23 mouse cellular contexts compared by ENCODE assay signal in genomic region chr9:21484065-21484464, GRCm38 (mm10). TPM values are rescaled to one million over a fixed set of nuclear protein-coding genes. Genes with fewer than 3 reads are reported as not detected.
A peak's percentile ranks its signal among the peaks of the same experiment; 100 is the strongest.
DNase-seq lines count a peak whose midpoint lies in the region; ATAC-seq and TF ChIP-seq lines count a peak whose summit lies in the region.
"Had no signal": no experiment of that assay in that cellular context is flagged by ENCODE, and none has a peak within 500 bp of the region (broad histone marks: within the 10 kb centered on the region; RNA-seq: fewer than 3 reads in every experiment).

No protein-coding gene starts in this region.

- ATAC-seq in hindbrain, embryonic 16.5 days, result peak; percentile 52; the same call in 1 of the 2 replicates
- 0 out of 2 replicates have a peak, but pooled peaks have one; percentile 22 for ATAC-seq in neural tube, embryonic 13.5 days (ENCODE audit: low read depth)
- no peak for ATAC-seq in neural tube, embryonic 15.5 days (ENCODE audit: low FRiP score)
- ATAC-seq: activated CD4-positive, CD25-positive, alpha-beta regulatory T cell, adult 4 months; intestine, postnatal 0 days; midbrain, embryonic 15.5 days had no signal

- TF ChIP-seq CTCF in left cerebral cortex, adult 2 months (IDR thresholded peaks at IDR 0.05), result no peak

- H3K9ac ChIP-seq in hindbrain, embryonic 16.5 days (ENCODE audit: low read depth, low read length), result no peak overlapping the region
- no peak overlapping the region for H3K9ac ChIP-seq in neural tube, embryonic 13.5 days
- no peak overlapping the region for H3K9ac ChIP-seq in neural tube, embryonic 15.5 days (replicated peaks)
- H3K9ac ChIP-seq: limb, embryonic 15.5 days; liver, embryonic 14.5 days; lung, embryonic 14.5 days; midbrain, embryonic 15.5 days had no signal

- H3K4me3 ChIP-seq in hindbrain, embryonic 16.5 days (ENCODE audit: low read length), result no peak overlapping the region
- no peak overlapping the region for H3K4me3 ChIP-seq in hindbrain, embryonic 10.5 days
- no peak overlapping the region for H3K4me3 ChIP-seq in neural tube, embryonic 13.5 days
- H3K4me3 ChIP-seq in neural tube, embryonic 15.5 days (replicated peaks), result no peak overlapping the region
- H3K4me3 ChIP-seq in left cerebral cortex, adult 2 months, result no peak overlapping the region
- H3K4me3 ChIP-seq: layer of hippocampus, adult 2 months; limb, embryonic 15.5 days; midbrain, embryonic 15.5 days; myocyte had no signal

- H3K36me3 ChIP-seq in hindbrain, embryonic 16.5 days (ENCODE audit: control insufficient read depth, insufficient read depth, low read length), result peaks cover 38% of the 10 kb centered on the region
- H3K36me3 ChIP-seq in hindbrain, embryonic 10.5 days, result peaks cover 91% of the 10 kb centered on the region
- peaks cover 90% of the 10 kb centered on the region for H3K36me3 ChIP-seq in neural tube, embryonic 13.5 days
- peaks cover 79% of the 10 kb centered on the region for H3K36me3 ChIP-seq in neural tube, embryonic 15.5 days

- H3K27ac ChIP-seq in hindbrain, embryonic 16.5 days (ENCODE audit: low read depth, low read length), result no peak overlapping the region
- H3K27ac ChIP-seq in hindbrain, embryonic 10.5 days, result no peak overlapping the region
- H3K27ac ChIP-seq in neural tube, embryonic 13.5 days (replicated peaks), result no peak overlapping the region
- no peak overlapping the region for H3K27ac ChIP-seq in neural tube, embryonic 15.5 days (replicated peaks)
- H3K27ac ChIP-seq in left cerebral cortex, adult 2 months, result no peak overlapping the region
- H3K27ac ChIP-seq: layer of hippocampus, adult 2 months; limb, embryonic 15.5 days; liver, embryonic 14.5 days; midbrain, embryonic 15.5 days had no signal

- H3K4me2 ChIP-seq in hindbrain, embryonic 16.5 days (ENCODE audit: low read length), result no peak overlapping the region
- H3K4me2 ChIP-seq in neural tube, embryonic 13.5 days, result no peak overlapping the region
- no peak overlapping the region for H3K4me2 ChIP-seq in neural tube, embryonic 15.5 days
- H3K4me2 ChIP-seq: limb, embryonic 15.5 days; lung, embryonic 14.5 days; midbrain, embryonic 15.5 days had no signal

- peak; percentile 85 for DNase-seq in heart, adult 11 months
- DNase-seq in heart, adult 9 months (ENCODE audit: low spot score in 2 of 2), result no peak
- DNase-seq in hindbrain, embryonic 10.5 days (ENCODE audit: low spot score), result no peak
- DNase-seq in ovary, postnatal 36 days (ENCODE audit: low spot score), result peak; percentile 71
- DNase-seq in left cerebral cortex, adult 2 months (ENCODE audit: extremely low spot score in 1 of 2, low spot score in 2 of 2), result no peak
- DNase-seq: adrenal gland, adult 8-10 months; cerebellum, adult 9-10 months; kidney, postnatal 25 days; lung, embryonic 14.5 days; retina, postnatal 1 day; right cerebral cortex, postnatal 25 days; spleen, adult 18-20 months; thymus, postnatal 25 days had no signal

- WGBS in hindbrain, embryonic 16.5 days, result 79% methylated on average over 4 of the region's 4 CpGs
- 95% methylated on average over 4 of the region's 4 CpGs for WGBS in hindbrain, embryonic 10.5 days
- WGBS in neural tube, embryonic 13.5 days, result 89% methylated on average over 4 of the region's 4 CpGs
- 84% methylated on average over 4 of the region's 4 CpGs for WGBS in neural tube, embryonic 15.5 days

- no peaks in the 10 kb centered on the region for H3K9me3 ChIP-seq in hindbrain, embryonic 16.5 days (ENCODE audit: control insufficient read depth, low read length)
- H3K9me3 ChIP-seq in hindbrain, embryonic 10.5 days, result no peaks in the 10 kb centered on the region
- no peaks in the 10 kb centered on the region for H3K9me3 ChIP-seq in neural tube, embryonic 13.5 days
- no peaks in the 10 kb centered on the region for H3K9me3 ChIP-seq in neural tube, embryonic 15.5 days (replicated peaks)
- H3K9me3 ChIP-seq: limb, embryonic 15.5 days; midbrain, embryonic 15.5 days had no signal

- no peaks in the 10 kb centered on the region for H3K27me3 ChIP-seq in hindbrain, embryonic 16.5 days (replicated peaks; ENCODE audit: control insufficient read depth, insufficient read depth, low read length)
- no peaks in the 10 kb centered on the region for H3K27me3 ChIP-seq in hindbrain, embryonic 10.5 days (ENCODE audit: insufficient read depth, poor library complexity, severe bottlenecking)
- no peaks in the 10 kb centered on the region for H3K27me3 ChIP-seq in neural tube, embryonic 13.5 days
- H3K27me3 ChIP-seq in neural tube, embryonic 15.5 days (replicated peaks), result no peaks in the 10 kb centered on the region
- H3K27me3 ChIP-seq: limb, embryonic 15.5 days; midbrain, embryonic 15.5 days had no signal

- no peaks in the 10 kb centered on the region for H3K4me1 ChIP-seq in hindbrain, embryonic 16.5 days (ENCODE audit: control insufficient read depth, insufficient read depth, low read depth, low read length)
- no peaks in the 10 kb centered on the region for H3K4me1 ChIP-seq in hindbrain, embryonic 10.5 days (replicated peaks)
- no peaks in the 10 kb centered on the region for H3K4me1 ChIP-seq in neural tube, embryonic 13.5 days (replicated peaks)
- H3K4me1 ChIP-seq in neural tube, embryonic 15.5 days, result no peaks in the 10 kb centered on the region
- H3K4me1 ChIP-seq: limb, embryonic 15.5 days; midbrain, embryonic 15.5 days had no signal

- intact Hi-C loops in left cerebral cortex, adult 2 months (cut with DNase I), result no loop called here

RNA-seq across cellular contexts. Expression of gene Tmed1, which starts 26.0 kb away (rescaled TPM):
- polyA plus RNA-seq in hindbrain, embryonic 16.5 days (2015; fragmentation: Nextera tagmentation; extraction: Ambion mirVana), result 64.3 and 66.8 TPM in 2 replicates
- polyA plus RNA-seq in hindbrain, embryonic 10.5 days (2016; fragmentation: Nextera tagmentation; extraction: Ambion mirVana), result 103 and 110 TPM in 2 replicates
- polyA plus RNA-seq in neural tube, embryonic 13.5 days (2015; fragmentation: Nextera tagmentation; extraction: Ambion mirVana), result 52.8 and 53.9 TPM in 2 replicates
- 53.4 and 61.3 TPM in 2 replicates for polyA plus RNA-seq in neural tube, embryonic 15.5 days (2015; fragmentation: Nextera tagmentation; extraction: Ambion mirVana)
- total RNA-seq in left cerebral cortex, adult 2 months (2021), result 10 to 100 TPM; 13.1 to 13.9 TPM

RNA-seq across cellular contexts. Expression of gene AB124611, which starts 41.9 kb away (rescaled TPM):
- 1.6 and 2.5 TPM in 2 replicates for polyA plus RNA-seq in hindbrain, embryonic 16.5 days (2015; fragmentation: Nextera tagmentation; extraction: Ambion mirVana)
- polyA plus RNA-seq in hindbrain, embryonic 10.5 days (2016; fragmentation: Nextera tagmentation; extraction: Ambion mirVana), result 4.9 and 5.8 TPM in 2 replicates
- 2.9 and 4.2 TPM in 2 replicates for polyA plus RNA-seq in neural tube, embryonic 13.5 days (2015; fragmentation: Nextera tagmentation; extraction: Ambion mirVana)
- polyA plus RNA-seq in neural tube, embryonic 15.5 days (2015; fragmentation: Nextera tagmentation; extraction: Ambion mirVana), result 2.3 and 3.9 TPM in 2 replicates
- total RNA-seq in left cerebral cortex, adult 2 months (2021), result under 1 TPM in 1 of 2 experiments, not detected in 1; 0.29 TPM

RNA-seq across cellular contexts. Expression of gene Dnm2, which starts 59.4 kb away (rescaled TPM):
- polyA plus RNA-seq in hindbrain, embryonic 16.5 days (2015; fragmentation: Nextera tagmentation; extraction: Ambion mirVana), result 61.9 and 69.2 TPM in 2 replicates
- polyA plus RNA-seq in hindbrain, embryonic 10.5 days (2016; fragmentation: Nextera tagmentation; extraction: Ambion mirVana), result 75.1 and 80.4 TPM in 2 replicates
- 65.0 and 69.7 TPM in 2 replicates for polyA plus RNA-seq in neural tube, embryonic 13.5 days (2015; fragmentation: Nextera tagmentation; extraction: Ambion mirVana)
- polyA plus RNA-seq in neural tube, embryonic 15.5 days (2015; fragmentation: Nextera tagmentation; extraction: Ambion mirVana), result 58.5 and 63.7 TPM in 2 replicates
- total RNA-seq in left cerebral cortex, adult 2 months (2021), result 10 to 100 TPM; 56.1 to 61.0 TPM

Comparison
In these comparisons a context has a peak if more than half of its experiments do, and no peak if none do; other contexts are left out.
1. DNase-seq: peak in heart, adult 11 months (single experiment) and ovary, postnatal 36 days (single experiment); none in heart, adult 9 months (0 of 2), hindbrain, embryonic 10.5 days (single experiment) and left cerebral cortex, adult 2 months (0 of 2).